Mouse (Mus musculus) heart, postnatal 4 days (tissue): ENCODE results near the gene Tet3. TPM values are rescaled to one million over a fixed set of nuclear protein-coding genes. Genes with fewer than 3 reads are reported as not detected.

ENCODE experiments used
- DNase-seq: peaks from one replicate; pipeline ENCODE4 v3.0.0; 2021
- total RNA-seq, 2 experiments: library from RNA; stranded (reverse); gene quantifications; 2 replicates each; pipeline ENCODE4 v1.2.3; 2021

Gene Tet3
- total RNA-seq, 2 experiments from 2014 or later: 51.7 to 56.7 TPM

GRCm38 (mm10) chr6:83412854-83413401 lies 46.0 kb downstream of the Tet3 start:
- no peak for DNase-seq

- no peak for DNase-seq
Measured at GRCm38 (mm10) chr6:83412362-83412853, 46.5 kb downstream of the Tet3 start.

DNA sequence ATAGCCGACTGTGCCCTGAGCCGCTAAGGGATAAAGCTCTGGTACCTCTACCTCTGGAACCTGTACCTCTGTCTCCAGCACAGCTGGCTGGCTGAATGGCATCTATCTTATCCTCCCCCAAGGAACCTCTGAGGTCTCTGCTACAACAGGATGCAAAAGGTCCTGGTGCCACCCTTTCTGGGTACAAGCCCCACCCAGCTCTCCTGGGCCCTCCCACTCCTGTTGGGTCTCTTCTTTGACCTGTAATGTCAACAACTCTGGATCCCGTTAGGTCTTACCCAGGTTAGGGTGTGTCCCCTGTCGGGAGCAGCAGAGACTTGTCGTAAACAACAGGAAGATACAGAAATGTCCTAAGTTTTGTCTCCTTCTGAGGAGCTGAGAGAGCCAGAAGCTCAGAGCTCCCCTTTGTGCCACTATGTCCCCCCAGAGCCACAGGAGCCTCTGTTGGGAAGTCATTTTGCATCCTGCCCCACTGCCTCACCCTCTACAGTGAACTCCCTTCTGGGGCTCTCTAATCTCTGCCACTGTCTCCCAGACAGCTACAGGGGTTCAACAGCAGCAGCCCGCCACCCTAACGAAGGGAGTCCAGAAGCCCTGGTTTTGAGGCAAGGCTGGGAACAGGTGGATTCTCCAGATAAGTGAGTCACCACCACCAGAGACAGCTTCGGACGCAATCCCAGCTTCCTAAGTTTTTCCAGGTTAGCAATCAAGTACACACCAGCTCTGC lies 47.1 kb downstream of the Tet3 start:
- DNase-seq: no peak

- DNase-seq: no peak
Measured at GRCm38 (mm10) chr6:83410046-83410706, 48.7 kb downstream of the Tet3 start.

GRCm38 (mm10) chr6:83408510-83408909 lies 50.4 kb downstream of the Tet3 start:
- no peak for DNase-seq

DNA sequence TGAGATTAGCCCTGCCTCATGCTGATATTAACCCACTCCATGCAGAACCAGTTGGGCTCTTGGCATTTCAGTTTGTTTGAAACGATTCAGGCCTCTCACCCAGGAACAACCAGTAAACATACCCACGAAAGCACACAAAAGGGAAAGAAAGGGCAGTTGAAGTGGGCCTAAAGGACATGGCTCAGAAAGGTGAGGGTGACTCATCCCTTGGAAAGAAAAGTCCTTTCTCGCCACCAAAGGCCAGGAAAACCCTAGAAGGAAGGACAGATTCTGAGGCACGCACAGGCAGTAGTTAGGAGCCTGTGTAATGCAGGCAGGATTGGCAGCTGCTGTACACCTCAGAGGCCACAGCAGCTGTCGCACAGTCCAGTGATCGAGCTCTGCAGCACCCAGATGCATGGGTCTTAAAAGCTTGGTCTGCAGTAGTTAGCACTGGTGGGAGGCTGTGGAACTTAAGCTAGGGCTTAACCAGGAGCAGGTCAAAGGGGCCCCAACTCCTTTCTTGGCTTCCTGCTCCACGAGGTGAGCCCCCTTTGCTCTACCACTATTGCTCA lies 53.3 kb downstream of the Tet3 start:
- no peak for DNase-seq

DNA sequence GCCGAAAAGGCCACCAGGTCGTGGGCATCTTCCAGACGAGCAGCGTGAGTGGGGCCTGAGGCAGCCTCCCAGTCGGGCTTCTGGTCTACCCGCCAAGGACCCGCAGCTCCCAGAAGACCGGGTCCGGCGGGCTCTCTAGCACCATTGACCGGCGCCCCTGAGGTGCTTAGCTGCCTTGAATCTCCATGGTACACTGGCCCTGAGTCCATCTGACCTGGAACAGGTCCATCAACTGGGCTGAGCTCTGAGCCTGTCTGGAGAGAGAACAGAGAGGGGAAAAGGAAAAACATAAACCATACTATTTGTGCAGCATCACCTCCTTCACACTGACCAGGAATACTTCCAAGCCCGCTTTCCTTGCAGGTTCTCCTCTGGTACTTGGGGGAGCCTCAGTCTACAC lies 54.3 kb downstream of the Tet3 start:
- no peak for DNase-seq

GRCm38 (mm10) chr6:83403481-83403880 lies 55.4 kb downstream of the Tet3 start:
- DNase-seq: no peak

DNA sequence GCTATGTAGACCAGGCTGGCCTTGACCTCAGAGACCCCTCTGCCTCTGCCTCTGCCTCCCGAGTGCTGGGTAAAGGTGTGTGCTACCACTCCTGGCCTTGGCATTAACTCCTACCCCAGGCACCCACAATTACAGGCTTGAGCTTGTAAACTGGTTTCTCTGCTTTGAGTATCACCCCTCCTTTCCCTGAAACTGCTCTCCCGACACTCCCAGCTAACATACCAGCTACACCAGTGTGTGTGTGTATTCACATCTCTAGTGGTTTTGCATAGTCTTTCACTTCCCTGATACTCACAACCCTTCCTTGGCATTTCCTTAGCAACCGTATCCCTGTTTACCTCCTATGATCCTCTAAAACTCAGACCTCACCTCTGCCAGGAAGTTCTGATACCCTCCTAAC lies 59.1 kb downstream of the Tet3 start:
- DNase-seq: no peak

DNA sequence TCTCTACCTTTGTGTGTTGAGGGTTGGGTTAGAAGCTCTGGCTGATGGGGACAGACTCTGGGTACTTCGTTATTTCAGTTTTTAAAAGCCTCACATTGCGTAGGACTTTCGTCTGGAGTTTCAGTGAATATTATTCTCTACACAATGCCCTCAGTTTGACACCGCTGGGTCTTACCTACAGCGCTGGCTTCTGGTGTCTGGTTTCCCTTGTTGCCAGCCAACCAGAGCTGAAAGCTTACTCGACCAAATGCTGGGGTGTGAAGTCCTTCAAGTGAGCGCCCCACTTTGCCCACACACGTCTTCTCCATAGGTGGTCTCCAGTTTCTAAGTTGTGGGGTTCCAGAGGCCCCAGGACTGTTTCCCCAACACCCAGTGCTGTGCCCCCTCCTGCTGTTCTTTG lies 61.2 kb downstream of the Tet3 start:
- DNase-seq: no peak

DNA sequence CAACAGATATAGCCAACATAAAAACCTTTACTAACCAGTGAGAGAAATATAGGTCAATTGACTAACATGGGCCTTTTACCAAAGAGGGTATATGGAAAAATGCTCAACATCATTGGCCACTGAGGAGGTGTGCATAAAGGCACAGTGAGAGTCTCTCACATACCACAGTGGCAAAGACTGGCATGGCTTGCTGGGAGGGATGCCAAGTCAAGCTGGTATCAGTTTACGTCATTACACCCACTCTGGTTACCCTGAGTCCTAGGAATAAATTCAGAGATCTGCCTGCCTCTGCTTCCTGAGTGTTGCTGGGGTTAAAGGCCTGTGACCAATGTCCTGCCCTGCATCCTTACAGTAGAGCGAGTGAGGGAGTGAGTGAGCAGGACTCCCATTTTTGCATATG lies 62.2 kb downstream of the Tet3 start:
- DNase-seq: no peak

- no peak for DNase-seq
Measured at GRCm38 (mm10) chr6:83395544-83396229, 63.2 kb downstream of the Tet3 start.

DNA sequence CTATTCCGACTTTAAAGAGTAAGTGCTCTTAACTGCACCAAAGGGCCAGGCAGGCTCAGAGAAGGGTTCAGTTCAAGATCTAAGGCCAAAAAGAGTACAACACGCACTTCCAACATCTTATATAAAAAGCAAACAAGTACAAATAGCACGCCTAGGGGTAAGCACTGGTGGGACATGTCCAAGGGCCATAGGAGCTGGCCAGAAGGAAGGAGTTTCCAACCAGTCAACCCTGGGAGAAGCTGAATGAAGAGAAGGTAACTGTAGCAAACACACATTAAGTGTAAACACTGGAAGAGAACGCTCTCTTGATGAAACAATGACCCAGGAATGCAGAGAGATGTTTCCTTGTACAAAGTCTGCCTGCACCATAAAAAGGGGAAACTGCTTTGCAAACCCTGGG lies 64.8 kb downstream of the Tet3 start:
- DNase-seq: no peak

DNA sequence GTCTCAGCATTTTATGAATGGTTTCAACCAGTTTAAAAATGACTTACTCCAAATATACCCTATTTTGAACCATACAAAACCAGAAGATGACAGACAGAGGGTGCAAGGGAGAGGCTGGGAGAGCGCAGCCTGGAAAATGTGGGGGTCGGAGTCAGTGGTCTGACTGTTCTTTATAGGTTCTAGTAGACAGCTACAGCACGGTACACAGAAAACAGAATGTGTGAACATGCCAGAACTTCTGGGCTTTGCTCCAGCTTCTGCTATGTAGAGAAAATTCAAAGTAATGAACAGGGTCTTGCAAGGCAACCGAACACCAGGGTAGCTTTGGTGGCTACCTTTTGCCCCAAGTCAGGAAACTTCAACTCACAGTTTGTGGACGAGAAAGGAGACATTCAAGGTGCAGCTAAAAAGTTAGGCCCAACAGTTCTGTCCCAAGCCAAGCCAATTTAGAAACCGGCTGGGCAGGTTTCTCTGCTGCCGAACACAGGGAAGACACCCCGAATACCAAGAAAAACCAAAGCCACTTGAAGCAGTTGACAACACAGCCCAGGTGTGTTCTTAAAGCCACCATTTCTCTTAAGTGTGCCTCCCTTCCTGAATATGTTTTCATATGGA lies 66.6 kb downstream of the Tet3 start:
- peak; percentile 41 for DNase-seq

GRCm38 (mm10) chr6:83385569-83386090 lies 73.3 kb downstream of the Tet3 start:
- DNase-seq: no peak

- peak; percentile 66 for DNase-seq
Measured at GRCm38 (mm10) chr6:83381510-83382491, 77.1 kb downstream of the Tet3 start.

- DNase-seq: no peak
Measured at GRCm38 (mm10) chr6:83373704-83374300, 85.1 kb downstream of the Tet3 start.

- no peak for DNase-seq
Measured at GRCm38 (mm10) chr6:83371350-83371749, 87.5 kb downstream of the Tet3 start.

- DNase-seq: no peak
Measured at GRCm38 (mm10) chr6:83370316-83370965, 88.4 kb downstream of the Tet3 start.

- DNase-seq: no peak
Measured at GRCm38 (mm10) chr6:83363075-83363474, 95.8 kb downstream of the Tet3 start.
